Comparison of ENCODE assay signal across 10 mouse cellular contexts in genomic region chr19:28743176-28743793, GRCm38 (mm10).
DNase-seq lines count a peak whose midpoint lies in the region; ATAC-seq lines count a peak whose summit lies in the region.
"Had no signal": no experiment of that assay in that cellular context is flagged by ENCODE, and none has a peak within 500 bp of the region (broad histone marks: within the 10 kb centered on the region; RNA-seq: fewer than 3 reads in every experiment).

No protein-coding gene starts in this region.

- 90% methylated on average over 5 of the region's 5 CpGs for WGBS in forebrain, embryonic 13.5 days
- WGBS in liver, embryonic 12.5 days (ENCODE audit: insufficient replicate concordance): 70% methylated on average over 5 of the region's 5 CpGs

- intact Hi-C loops in left cerebral cortex, postnatal 4 days (cut with DNase I): no loop called here
- intact Hi-C loops in heart, postnatal 36 days (cut with DNase I): no loop called here

- H3K4me3 ChIP-seq in forebrain, embryonic 13.5 days: no peak overlapping the region
- no peak overlapping the region for H3K4me3 ChIP-seq in liver, embryonic 12.5 days
- H3K4me3 ChIP-seq: erythroblast, embryonic 14.5 days had no signal

- H3K36me3 ChIP-seq in forebrain, embryonic 13.5 days (ENCODE audit: poor library complexity, severe bottlenecking): no peaks in the 10 kb centered on the region
- no peaks in the 10 kb centered on the region for H3K36me3 ChIP-seq in liver, embryonic 12.5 days

- H3K27me3 ChIP-seq in forebrain, embryonic 13.5 days: no peaks in the 10 kb centered on the region
- no peaks in the 10 kb centered on the region for H3K27me3 ChIP-seq in liver, embryonic 12.5 days (replicated peaks)

- no peak overlapping the region for H3K27ac ChIP-seq in forebrain, embryonic 13.5 days
- no peak overlapping the region for H3K27ac ChIP-seq in liver, embryonic 12.5 days
- H3K27ac ChIP-seq: liver, embryonic 14.5 days had no signal

- ATAC-seq in forebrain, embryonic 13.5 days: no peak
- ATAC-seq in liver, embryonic 12.5 days: no peak

- no peak overlapping the region for H3K4me2 ChIP-seq in forebrain, embryonic 13.5 days
- H3K4me2 ChIP-seq in liver, embryonic 12.5 days: no peak overlapping the region

- DNase-seq in left cerebral cortex, postnatal 4 days: peak; percentile 56
- DNase-seq in left cerebral cortex, adult 11 months (ENCODE audit: low spot score): no peak
- DNase-seq in brain, adult 2 months (ENCODE audit: low read depth, low spot score): peak; percentile 46
- DNase-seq in heart, postnatal 36 days: peak; percentile 63 to 67
- DNase-seq in lung, postnatal 4 days: peak; percentile 74 to 75
- DNase-seq in thymus, postnatal 36 days: no peak

- no peaks in the 10 kb centered on the region for H3K9me3 ChIP-seq in forebrain, embryonic 13.5 days (replicated peaks)
- H3K9me3 ChIP-seq in liver, embryonic 12.5 days (replicated peaks): no peaks in the 10 kb centered on the region

- no peak overlapping the region for H3K9ac ChIP-seq in forebrain, embryonic 13.5 days
- no peak overlapping the region for H3K9ac ChIP-seq in liver, embryonic 12.5 days
- H3K9ac ChIP-seq: liver, embryonic 14.5 days had no signal

- no peaks in the 10 kb centered on the region for H3K4me1 ChIP-seq in forebrain, embryonic 13.5 days
- no peaks in the 10 kb centered on the region for H3K4me1 ChIP-seq in liver, embryonic 12.5 days

Comparison
In these comparisons a context has a peak if more than half of its experiments do, and no peak if none do; other contexts are left out.
1. DNase-seq: peak in left cerebral cortex, postnatal 4 days (single experiment), brain, adult 2 months (single experiment), heart, postnatal 36 days (2 of 2) and lung, postnatal 4 days (2 of 2); none in left cerebral cortex, adult 11 months (single experiment) and thymus, postnatal 36 days (0 of 2).